Mouse (Mus musculus): ENCODE data around the gene Ktn1.

Gene Ktn1

GRCm38 (mm10) chr14:47648218-47648617, at the start of gene Ktn1:
Gene Ktn1 (plus strand): TSS chr14:47648448.
- peak; percentile 26 for DNase-seq (ENCODE audit: low read depth)

- DNase-seq (ENCODE audit: low read depth) = no peak
Measured at GRCm38 (mm10) chr14:47613254-47613653, 35.0 kb upstream of the Ktn1 start.

GRCm38 (mm10) chr14:47618891-47619290, 29.4 kb upstream of the Ktn1 start:
- DNase-seq (ENCODE audit: low read depth) = no peak

- no peak for DNase-seq (ENCODE audit: low read depth)
Measured at GRCm38 (mm10) chr14:47621901-47622300, 26.3 kb upstream of the Ktn1 start.

- DNase-seq (ENCODE audit: low read depth) = no peak
Measured at GRCm38 (mm10) chr14:47624837-47625236, 23.4 kb upstream of the Ktn1 start.

GRCm38 (mm10) chr14:47626143-47626542, 22.1 kb upstream of the Ktn1 start:
- DNase-seq (ENCODE audit: low read depth) = no peak

- DNase-seq (ENCODE audit: low read depth) = no peak
Measured at GRCm38 (mm10) chr14:47626812-47627211, 21.4 kb upstream of the Ktn1 start.

- no peak for DNase-seq (ENCODE audit: low read depth)
Measured at GRCm38 (mm10) chr14:47627360-47627759, 20.9 kb upstream of the Ktn1 start.

- DNase-seq (ENCODE audit: low read depth) = no peak
Measured at GRCm38 (mm10) chr14:47632419-47632818, 15.8 kb upstream of the Ktn1 start.

- DNase-seq (ENCODE audit: low read depth) = peak; percentile 12
Measured at GRCm38 (mm10) chr14:47634410-47634809, 13.8 kb upstream of the Ktn1 start.

- no peak for DNase-seq (ENCODE audit: low read depth)
Measured at GRCm38 (mm10) chr14:47634846-47635245, 13.4 kb upstream of the Ktn1 start.

GRCm38 (mm10) chr14:47638316-47638895, 9.8 kb upstream of the Ktn1 start:
- DNase-seq (ENCODE audit: low read depth) = no peak

GRCm38 (mm10) chr14:47645620-47646019, 2.6 kb upstream of the Ktn1 start:
- no peak for DNase-seq (ENCODE audit: low read depth)

GRCm38 (mm10) chr14:47646246-47646645, 2.0 kb upstream of the Ktn1 start:
- DNase-seq (ENCODE audit: low read depth) = no peak

GRCm38 (mm10) chr14:47646696-47647516, 1.3 kb upstream of the Ktn1 start:
- DNase-seq (ENCODE audit: low read depth) = peak; percentile 17

GRCm38 (mm10) chr14:47648706-47649630, 720 bp downstream of the Ktn1 start:
- peak; percentile 53 for DNase-seq (ENCODE audit: low read depth)

- DNase-seq (ENCODE audit: low read depth) = peak; percentile 10
Measured at GRCm38 (mm10) chr14:47649631-47650337, 1.5 kb downstream of the Ktn1 start.

GRCm38 (mm10) chr14:47650338-47650720, 2.1 kb downstream of the Ktn1 start:
- no peak for DNase-seq (ENCODE audit: low read depth)

- DNase-seq (ENCODE audit: low read depth) = no peak
Measured at GRCm38 (mm10) chr14:47651272-47651671, 3.0 kb downstream of the Ktn1 start.

GRCm38 (mm10) chr14:47655444-47655843, 7.2 kb downstream of the Ktn1 start:
- DNase-seq (ENCODE audit: low read depth) = no peak

- no peak for DNase-seq (ENCODE audit: low read depth)
Measured at GRCm38 (mm10) chr14:47663844-47664469, 15.7 kb downstream of the Ktn1 start.

Measured in c-Kit-positive CD71-negative TER-119-negative erythroid progenitor cells, embryonic 14.5 days (primary cell).